Mouse (Mus musculus): ENCODE measurements around the gene Rinl. TPM values are rescaled to one million over a fixed set of nuclear protein-coding genes. Genes with fewer than 3 reads are reported as not detected.

Rinl gene
- polyA plus RNA-seq (2016; fragmentation: Nextera tagmentation; extraction: Ambion mirVana) = 2.2 and 2.8 TPM in 2 replicates

GRCm38 (mm10) chr7:28788307-28789195 is at the start of gene Rinl:
TSS of gene Rinl (plus strand) at chr7:28788969.
- Histone ChIP-seq H3K9me3 (no peaks in the 10 kb centered on the region), H3K27me3 (replicated peaks; ENCODE audit: low read depth, poor library complexity, severe bottlenecking) (no peaks in the 10 kb centered on the region), H3K27ac (replicated peaks) (peak within 1 kb of the TSS; percentile 73), H3K4me3 (no peak within 1 kb of the TSS), H3K4me1 (peaks cover 60% of the 10 kb centered on the region), H3K36me3 (replicated peaks) (peaks cover 42% of the 10 kb centered on the region)
- 66% methylated on average over 5 of the region's 5 CpGs for WGBS
- DNase-seq (ENCODE audit: low spot score) = no peak

GRCm38 (mm10) chr7:28739829-28740228 is 48.9 kb upstream of the Rinl start:
- H3K4me3 ChIP-seq = peak overlapping the region; percentile 16; the same call in 1 of the 2 replicates

DNA sequence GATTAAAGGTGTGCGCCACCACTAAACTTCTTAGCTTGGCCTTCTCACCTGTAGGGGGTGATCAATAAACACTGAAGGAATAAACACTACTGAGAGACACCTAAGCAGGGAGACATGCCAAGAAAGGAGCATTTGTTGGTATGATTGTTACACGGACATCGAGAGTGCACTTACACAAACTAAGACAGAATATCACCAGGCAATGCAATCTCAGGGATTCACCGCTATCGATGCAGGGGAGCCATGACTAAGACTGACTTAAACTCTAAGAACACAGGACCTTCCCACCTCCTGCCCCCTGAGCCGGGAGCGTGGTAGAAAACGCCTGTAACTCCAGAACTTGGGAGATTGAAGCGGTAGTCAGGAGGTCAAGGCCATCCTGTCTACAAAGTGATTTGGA is 47.8 kb upstream of the Rinl start:
- H3K36me3 ChIP-seq (replicated peaks) = peaks cover 63% of the 10 kb centered on the region
- no peaks in the 10 kb centered on the region for H3K27me3 ChIP-seq (replicated peaks; ENCODE audit: low read depth, poor library complexity, severe bottlenecking)
- peaks cover 20% of the 10 kb centered on the region for H3K4me1 ChIP-seq
- no peaks in the 10 kb centered on the region for H3K9me3 ChIP-seq
- DNase-seq (ENCODE audit: low spot score) = no peak
- H3K4me3 ChIP-seq = peak overlapping the region; percentile 74
- peak overlapping the region; percentile 95 for H3K27ac ChIP-seq (replicated peaks)
- 42% methylated on average over 9 of the region's 9 CpGs for WGBS

More at GRCm38 (mm10) chr7:28739829-28740228, 48.9 kb upstream of the Rinl start:
- Histone ChIP-seq H3K4me1 (peaks cover 19% of the 10 kb centered on the region), H3K27me3 (replicated peaks; ENCODE audit: low read depth, poor library complexity, severe bottlenecking) (no peaks in the 10 kb centered on the region), H3K36me3 (replicated peaks) (peaks cover 65% of the 10 kb centered on the region), H3K27ac (replicated peaks) (no peak overlapping the region), H3K9me3 (no peaks in the 10 kb centered on the region)
- no peak for DNase-seq (ENCODE audit: low spot score)
- WGBS = 94% methylated on average over 21 of the region's 21 CpGs

DNA sequence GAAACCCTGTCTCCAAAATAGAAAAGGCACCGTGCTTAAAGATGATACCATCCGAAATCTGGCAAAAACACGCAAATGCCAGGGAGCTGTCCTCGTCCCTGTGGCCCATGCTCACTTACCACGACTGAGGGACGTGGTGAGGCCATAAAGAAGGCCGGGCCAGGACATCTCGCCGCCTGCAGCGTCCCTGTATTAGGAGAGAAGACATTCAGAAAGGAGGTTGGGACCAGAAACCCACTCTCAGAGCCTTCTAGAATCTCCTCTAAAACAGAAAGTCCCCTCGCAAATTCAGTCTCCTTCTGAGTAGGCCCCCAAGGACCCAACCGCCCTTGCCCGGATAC is 47.4 kb upstream of the Rinl start:
- Histone ChIP-seq H3K4me3 (peak overlapping the region; percentile 74), H3K36me3 (replicated peaks) (peaks cover 63% of the 10 kb centered on the region), H3K27me3 (replicated peaks; ENCODE audit: low read depth, poor library complexity, severe bottlenecking) (no peaks in the 10 kb centered on the region), H3K9me3 (no peaks in the 10 kb centered on the region), H3K27ac (replicated peaks) (peak overlapping the region; percentile 95), H3K4me1 (peaks cover 23% of the 10 kb centered on the region)
- 2% methylated on average over 13 of the region's 13 CpGs for WGBS
- no peak for DNase-seq (ENCODE audit: low spot score)

GRCm38 (mm10) chr7:28741709-28742438 is 46.9 kb upstream of the Rinl start, which contains the start of the genes Mrps12 and Sars2:
TSS of gene Mrps12 (minus strand) at chr7:28741820.
TSS of gene Sars2 (plus strand) at chr7:28741992.
- Histone ChIP-seq H3K4me3 (peak within 1 kb of the TSS; percentile 74), H3K27me3 (replicated peaks; ENCODE audit: low read depth, poor library complexity, severe bottlenecking) (no peaks in the 10 kb centered on the region), H3K27ac (replicated peaks) (peak within 1 kb of the TSS; percentile 95), H3K4me1 (peaks cover 23% of the 10 kb centered on the region), H3K9me3 (no peaks in the 10 kb centered on the region), H3K36me3 (replicated peaks) (peaks cover 63% of the 10 kb centered on the region)
- WGBS = under 1% methylated on average over 39 of the region's 39 CpGs
- peak; percentile 94 for DNase-seq (ENCODE audit: low spot score)

- no peaks in the 10 kb centered on the region for H3K9me3 ChIP-seq
- no peaks in the 10 kb centered on the region for H3K27me3 ChIP-seq (replicated peaks; ENCODE audit: low read depth, poor library complexity, severe bottlenecking)
These were observed 38.8 kb upstream of the Rinl start for GRCm38 (mm10) chr7:28749935-28750334.

GRCm38 (mm10) chr7:28756079-28756478 is 32.7 kb upstream of the Rinl start, which contains the start of gene Ccer2:
TSS of gene Ccer2 (plus strand) at chr7:28756174.
- H3K4me3 ChIP-seq = peak within 1 kb of the TSS; percentile 25; the same call in 1 of the 2 replicates
- no peak within 1 kb of the TSS for H3K27ac ChIP-seq (replicated peaks)
- peaks cover 65% of the 10 kb centered on the region for H3K36me3 ChIP-seq (replicated peaks)
- WGBS = 3% methylated on average over 17 of the region's 17 CpGs
- peaks cover 24% of the 10 kb centered on the region for H3K27me3 ChIP-seq (replicated peaks; ENCODE audit: low read depth, poor library complexity, severe bottlenecking)
- H3K4me1 ChIP-seq = peaks cover 8% of the 10 kb centered on the region
- DNase-seq (ENCODE audit: low spot score) = no peak
- no peaks in the 10 kb centered on the region for H3K9me3 ChIP-seq

More at GRCm38 (mm10) chr7:28749935-28750334, 38.8 kb upstream of the Rinl start:
- Histone ChIP-seq H3K4me3 (no peak overlapping the region), H3K36me3 (replicated peaks) (peaks cover 80% of the 10 kb centered on the region), H3K27ac (replicated peaks) (no peak overlapping the region), H3K4me1 (peaks cover 15% of the 10 kb centered on the region)
- no peak for DNase-seq (ENCODE audit: low spot score)
- WGBS = 95% methylated on average over 7 of the region's 7 CpGs

DNA sequence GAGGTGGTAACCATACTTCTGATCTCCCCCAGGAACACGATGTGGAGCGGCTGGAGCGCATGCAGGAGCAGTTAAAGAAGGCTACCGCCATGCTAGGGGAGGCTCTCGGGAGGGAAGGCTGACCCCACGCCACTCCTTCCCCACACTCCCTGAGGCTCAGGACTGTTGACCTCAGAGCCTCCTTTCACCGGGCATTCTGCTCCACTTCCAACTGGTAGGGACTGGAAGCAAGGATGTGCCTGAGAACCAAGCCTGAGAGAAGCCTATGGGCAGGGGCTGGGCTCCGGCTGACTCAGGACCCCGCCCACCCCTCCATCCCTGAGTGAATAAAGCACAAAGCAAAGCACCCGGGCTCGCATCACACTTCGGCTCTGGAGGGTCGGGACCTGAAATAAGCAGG is 30.1 kb upstream of the Rinl start:
- H3K36me3 ChIP-seq (replicated peaks) = peaks cover 61% of the 10 kb centered on the region

DNA sequence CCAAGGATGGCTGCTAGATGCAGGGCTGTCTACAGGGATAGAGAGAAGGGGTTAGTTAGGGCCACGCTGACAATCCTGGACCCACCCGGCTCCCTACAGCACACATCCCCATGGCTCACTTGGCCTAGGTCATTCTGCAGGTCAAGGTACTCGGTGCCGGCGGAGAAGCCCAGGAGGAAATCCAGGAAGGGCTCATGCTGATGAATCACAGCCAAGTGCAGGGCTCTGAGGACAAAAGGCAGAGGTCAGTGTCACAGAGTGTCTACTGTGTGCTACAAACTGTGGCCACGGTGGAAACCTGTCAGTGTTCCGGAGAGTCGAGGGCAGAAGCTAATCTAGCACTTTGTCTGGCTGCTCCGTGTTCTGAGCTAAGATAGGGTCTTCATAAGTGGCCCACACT is 26.9 kb upstream of the Rinl start:
- H3K27me3 ChIP-seq (replicated peaks; ENCODE audit: low read depth, poor library complexity, severe bottlenecking) = peaks cover 6% of the 10 kb centered on the region
- DNase-seq (ENCODE audit: low spot score) = no peak
- no peaks in the 10 kb centered on the region for H3K9me3 ChIP-seq
- no peak overlapping the region for H3K27ac ChIP-seq (replicated peaks)
- no peak overlapping the region for H3K4me3 ChIP-seq
- H3K36me3 ChIP-seq (replicated peaks) = peaks cover 53% of the 10 kb centered on the region
- peaks cover 12% of the 10 kb centered on the region for H3K4me1 ChIP-seq
- WGBS = 91% methylated on average over 9 of the region's 9 CpGs

More for the DNA sequence above, 30.1 kb upstream of the Rinl start:
- 83% methylated on average over 13 of the region's 13 CpGs for WGBS
- peaks cover 8% of the 10 kb centered on the region for H3K4me1 ChIP-seq
- no peak overlapping the region for H3K27ac ChIP-seq (replicated peaks)
- no peak overlapping the region for H3K4me3 ChIP-seq
- peaks cover 24% of the 10 kb centered on the region for H3K27me3 ChIP-seq (replicated peaks; ENCODE audit: low read depth, poor library complexity, severe bottlenecking)
- no peaks in the 10 kb centered on the region for H3K9me3 ChIP-seq
- DNase-seq (ENCODE audit: low spot score) = no peak

DNA sequence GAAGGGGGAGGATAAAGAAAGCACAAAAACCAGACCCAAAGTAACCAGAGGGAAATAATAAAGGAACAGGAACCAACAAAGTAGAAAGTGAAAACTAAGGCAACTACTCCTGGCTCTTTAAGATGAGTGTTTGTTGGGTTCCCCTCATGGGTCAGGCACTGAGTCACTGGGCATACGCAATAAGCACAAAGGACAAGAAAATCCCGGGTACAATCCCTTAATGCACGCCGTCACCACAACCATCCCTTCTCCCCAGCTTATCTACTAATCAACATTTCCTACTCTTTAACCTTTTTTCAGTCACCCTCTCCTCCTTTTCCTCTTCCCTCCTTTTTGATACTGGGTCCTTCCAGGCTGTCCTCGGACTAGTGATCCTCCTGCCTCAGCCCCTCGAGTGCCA is 23.6 kb upstream of the Rinl start:
- DNase-seq (ENCODE audit: low spot score) = no peak
- peaks cover 24% of the 10 kb centered on the region for H3K4me1 ChIP-seq
- H3K9me3 ChIP-seq = no peaks in the 10 kb centered on the region
- 89% methylated on average over 6 of the region's 6 CpGs for WGBS
- no peak overlapping the region for H3K27ac ChIP-seq (replicated peaks)
- H3K4me3 ChIP-seq = peak overlapping the region; percentile 81
- H3K27me3 ChIP-seq (replicated peaks; ENCODE audit: low read depth, poor library complexity, severe bottlenecking) = no peaks in the 10 kb centered on the region
- peaks cover 28% of the 10 kb centered on the region for H3K36me3 ChIP-seq (replicated peaks)

GRCm38 (mm10) chr7:28766173-28766879 is 22.4 kb upstream of the Rinl start, which contains the start of gene Sirt2:
TSS of gene Sirt2 (plus strand) at chr7:28766735.
- peak within 1 kb of the TSS; percentile 81 for H3K4me3 ChIP-seq
- H3K9me3 ChIP-seq = no peaks in the 10 kb centered on the region
- no peaks in the 10 kb centered on the region for H3K27me3 ChIP-seq (replicated peaks; ENCODE audit: low read depth, poor library complexity, severe bottlenecking)
- peak; percentile 97 for DNase-seq (ENCODE audit: low spot score)
- peaks cover 17% of the 10 kb centered on the region for H3K36me3 ChIP-seq (replicated peaks)
- under 1% methylated on average over 45 of the region's 45 CpGs for WGBS
- peaks cover 24% of the 10 kb centered on the region for H3K4me1 ChIP-seq
- H3K27ac ChIP-seq (replicated peaks) = peak within 1 kb of the TSS; percentile 83

DNA sequence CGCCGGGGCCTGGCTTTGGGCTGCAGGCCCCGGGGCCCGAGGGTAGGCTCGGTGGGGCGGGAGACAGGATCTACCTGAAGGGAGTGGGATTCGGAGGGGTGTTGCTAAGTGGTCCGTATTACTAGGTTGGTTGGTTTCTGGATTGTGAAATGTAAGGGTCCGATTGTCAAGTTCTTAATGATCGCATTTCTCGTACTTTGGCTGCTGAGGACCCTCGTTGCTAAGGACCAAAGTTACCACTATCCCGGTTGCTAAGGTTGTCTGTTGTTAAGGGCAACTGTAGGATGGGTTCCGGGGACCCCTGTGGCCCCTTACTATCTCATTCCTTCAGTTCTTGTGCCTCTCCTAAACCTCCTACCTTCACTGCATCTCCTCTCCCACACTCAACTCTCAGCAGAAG is 21.9 kb upstream of the Rinl start:
- WGBS = 7% methylated on average over 14 of the region's 14 CpGs
- H3K27ac ChIP-seq (replicated peaks) = peak overlapping the region; percentile 83
- DNase-seq (ENCODE audit: low spot score) = no peak

More for the DNA sequence above, 21.9 kb upstream of the Rinl start:
- Histone ChIP-seq H3K27me3 (replicated peaks; ENCODE audit: low read depth, poor library complexity, severe bottlenecking) (no peaks in the 10 kb centered on the region), H3K36me3 (replicated peaks) (peaks cover 15% of the 10 kb centered on the region), H3K4me1 (peaks cover 24% of the 10 kb centered on the region), H3K9me3 (no peaks in the 10 kb centered on the region), H3K4me3 (peak overlapping the region; percentile 81)
